Mouse (Mus musculus) heart, postnatal 0 days (tissue): ENCODE measurements around the gene Aldh9a1.

Experiments
- CTCF ChIP-seq: IDR thresholded peaks from 2 replicates; pipeline ENCODE4 v1.5.1; 2016; ENCODE audit warnings: antibody characterized with exemption, control low read depth, low read depth
- EP300 ChIP-seq: IDR thresholded peaks from 2 replicates; pipeline ENCODE4 v1.6.1; 2016; ENCODE audit warnings: antibody characterized with exemption, low read depth

GRCm38 (mm10) chr1:167342831-167343230, 7.0 kb upstream of the Aldh9a1 start:
- TF ChIP-seq CTCF = no peak
- TF ChIP-seq EP300 = no peak
